Mouse (Mus musculus) liver, embryonic 14.5 days (tissue): Measurements from ENCODE around the gene Uggt2.

Experiments
- CTCF ChIP-seq: IDR thresholded peaks from 2 replicates; pipeline ENCODE4 v1.5.1; 2016; ENCODE audit warnings: antibody characterized with exemption, low read depth, control low read depth
- EP300 ChIP-seq: IDR thresholded peaks from 2 replicates; pipeline ENCODE4 v1.6.1; 2016; ENCODE audit warnings: antibody characterized with exemption, low read depth

GRCm38 (mm10) chr14:119057014-119057413 is 42.2 kb downstream of the Uggt2 start:
- TF ChIP-seq CTCF (no peak), EP300 (no peak)
